Mouse (Mus musculus) midbrain, postnatal 0 days (tissue): ENCODE results near the gene Trnt1. TPM values are rescaled to one million over a fixed set of nuclear protein-coding genes. Genes with fewer than 3 reads are reported as not detected.

Experiments used
- ATAC-seq: fragments of 200-750 bp; cut with Nextera tagmentation; 2 replicates; pipeline ENCODE4 v1.8.0; 2017; ENCODE audit warnings: moderate number of reproducible peaks, mild to moderate bottlenecking, moderate TSS enrichment, moderate library complexity; ENCODE audit not compliant: low FRiP score
- DNase-seq: peaks from one replicate; pipeline ENCODE4 v3.0.0-alpha.2; 2015; ENCODE audit warnings: low spot score
- H3K27ac ChIP-seq: fragments of 300-500 bp; sonication (generic); 2 replicates; pipeline ENCODE4 v1.5.1; 2014; ENCODE audit warnings: low read depth, mild to moderate bottlenecking, low read length, mixed read lengths
- H3K27me3 ChIP-seq: fragments of 300-500 bp; sonication (generic); 2 replicates; pipeline ENCODE4 v1.6.1; 2014; ENCODE audit warnings: low read length, control low read depth, mixed read lengths; ENCODE audit not compliant: insufficient read depth
- H3K36me3 ChIP-seq: fragments of 300-500 bp; sonication (generic); 2 replicates; pipeline ENCODE4 v1.6.1; 2014; ENCODE audit warnings: low read length, control low read depth, mixed read lengths; ENCODE audit not compliant: insufficient read depth
- H3K4me1 ChIP-seq: fragments of 300-500 bp; sonication (generic); 2 replicates; pipeline ENCODE4 v1.6.1; 2014; ENCODE audit warnings: mild to moderate bottlenecking, control low read depth, antibody characterized with exemption, low read length, mixed read lengths; ENCODE audit not compliant: insufficient read depth
- H3K4me2 ChIP-seq: fragments of 300-500 bp; sonication (generic); 2 replicates; pipeline ENCODE4 v1.6.1; 2014; ENCODE audit warnings: low read depth, mild to moderate bottlenecking, low read length, mixed read lengths; ENCODE audit not compliant: poor library complexity, severe bottlenecking
- H3K4me3 ChIP-seq: fragments of 300-500 bp; sonication (generic); 2 replicates; pipeline ENCODE4 v1.5.1; 2014; ENCODE audit warnings: low read depth, mild to moderate bottlenecking, low read length, moderate library complexity
- H3K9ac ChIP-seq: fragments of 300-500 bp; sonication (generic); replicated peaks from 2 replicates; pipeline ENCODE4 v1.6.1; 2014; ENCODE audit warnings: mild to moderate bottlenecking, low read length, moderate library complexity, mixed read lengths; ENCODE audit not compliant: poor library complexity, severe bottlenecking
- H3K9me3 ChIP-seq: fragments of 300-500 bp; sonication (generic); 2 replicates; pipeline ENCODE4 v1.6.1; 2016; ENCODE audit warnings: low read length, control low read depth
- CTCF ChIP-seq: IDR thresholded peaks from 2 replicates; pipeline ENCODE4 v1.5.1; 2016; ENCODE audit warnings: antibody characterized with exemption, mild to moderate bottlenecking
- WGBS: fragments of 180-500 bp; shearing (Covaris S2); extraction: QIAGEN DNeasy Blood & Tissue Kit; methylation state at CpG from one replicate; pipeline ENCODE4 v1.1.7; 2014; 5-methylcytosine and 5-hydroxymethylcytosine counted together
- polyA plus RNA-seq: library from polyadenylated mRNA; unstranded; fragments of >200 nt; fragmentation: Nextera tagmentation; extraction: Ambion mirVana; gene quantifications from 2 replicates; pipeline ENCODE4 v1.2.1, GENCODE M21; 2015
- total RNA-seq: library from RNA; depleted of rRNA; stranded (reverse); fragments of >200 nt; gene quantifications from 2 replicates; pipeline ENCODE4 v1.2.3, GENCODE M21; 2014

Trnt1 gene
- total and polyA plus RNA-seq, 2 experiments from 2014 or later, result 20.8 to 54.8 TPM

- Histone ChIP-seq H3K9me3 (no peaks in the 10 kb centered on the region), H3K4me3 (no peak overlapping the region), H3K4me2 (no peak overlapping the region), H3K27ac (no peak overlapping the region), H3K36me3 (peaks cover 25% of the 10 kb centered on the region), H3K27me3 (no peaks in the 10 kb centered on the region), H3K4me1 (no peaks in the 10 kb centered on the region), H3K9ac (no peak overlapping the region)
- WGBS, result 95% methylated on average over 7 of the region's 7 CpGs
- TF ChIP-seq CTCF, result no peak
- ATAC-seq, result no peak
- DNase-seq, result no peak
These were observed 24.2 kb downstream of the Trnt1 start for GRCm38 (mm10) chr6:106793088-106793487.

- Histone ChIP-seq H3K27me3 (no peaks in the 10 kb centered on the region), H3K9me3 (no peaks in the 10 kb centered on the region), H3K36me3 (peaks cover 21% of the 10 kb centered on the region), H3K4me2 (no peak overlapping the region), H3K4me3 (no peak overlapping the region), H3K27ac (no peak overlapping the region), H3K4me1 (no peaks in the 10 kb centered on the region), H3K9ac (no peak overlapping the region)
- no peak for TF ChIP-seq CTCF
- 96% methylated on average over 10 of the region's 10 CpGs for WGBS
- no peak for DNase-seq
- ATAC-seq, result no peak
These were observed 24.7 kb downstream of the Trnt1 start for GRCm38 (mm10) chr6:106793621-106794020.

GRCm38 (mm10) chr6:106794094-106794814 lies 25.3 kb downstream of the Trnt1 start:
- no peak for ATAC-seq
- H3K36me3 ChIP-seq, result peaks cover 21% of the 10 kb centered on the region
- 92% methylated on average over 13 of the region's 13 CpGs for WGBS
- H3K27me3 ChIP-seq, result no peaks in the 10 kb centered on the region
- H3K4me3 ChIP-seq, result no peak overlapping the region
- H3K4me1 ChIP-seq, result no peaks in the 10 kb centered on the region
- no peak for DNase-seq
- no peak for TF ChIP-seq CTCF
- no peak overlapping the region for H3K4me2 ChIP-seq
- H3K9me3 ChIP-seq, result no peaks in the 10 kb centered on the region
- H3K27ac ChIP-seq, result no peak overlapping the region
- no peak overlapping the region for H3K9ac ChIP-seq

DNA sequence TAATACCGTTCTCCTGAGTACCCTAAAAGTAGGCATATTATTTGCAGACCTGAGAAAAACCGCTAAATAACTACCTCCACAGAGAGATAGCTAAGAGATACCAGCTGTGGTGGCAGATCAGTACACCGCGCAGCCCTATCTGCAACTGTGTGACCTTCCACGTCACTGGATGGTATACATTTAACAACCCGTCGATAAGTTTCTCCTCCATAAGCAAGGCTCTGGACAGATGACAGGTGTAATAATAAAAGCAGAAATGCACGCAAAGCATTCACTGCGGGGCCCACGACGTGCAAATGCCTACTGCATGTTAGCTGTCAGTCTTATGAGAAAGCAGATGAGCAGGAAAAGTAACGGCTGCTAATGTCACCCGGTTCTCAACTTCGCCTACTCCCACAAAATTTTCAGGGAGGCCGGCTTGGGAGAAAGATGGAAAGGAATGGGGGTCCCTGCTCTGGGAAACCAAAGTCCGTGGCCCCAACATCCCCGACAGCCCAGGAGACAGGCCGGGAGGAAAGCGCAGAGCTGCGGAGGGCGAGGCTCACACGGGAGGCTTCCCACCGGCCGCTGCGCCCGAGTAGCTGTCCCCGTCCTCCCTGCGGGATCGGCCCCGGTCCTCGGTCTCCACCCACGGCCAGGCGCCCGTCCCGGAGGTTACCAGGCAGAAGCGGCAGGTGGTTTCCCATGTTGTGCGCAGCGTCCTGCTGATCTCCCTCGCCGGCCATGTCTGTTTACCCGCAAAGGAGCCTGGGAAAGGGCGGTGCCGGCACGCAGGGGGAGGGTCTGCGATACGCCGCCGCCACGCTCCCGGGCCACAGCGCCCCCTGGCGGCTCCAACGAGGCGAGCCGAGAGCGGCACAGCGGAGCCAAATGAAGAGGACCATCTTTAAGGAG lies 30.7 kb downstream of the Trnt1 start, which contains the start of gene Crbn:
Gene Crbn, minus strand, starts transcription at position 745 of the 894 bp plus-strand sequence.
- Histone ChIP-seq H3K9me3 (no peaks in the 10 kb centered on the region), H3K4me2 (peak within 1 kb of the TSS; percentile 87), H3K36me3 (peaks cover 5% of the 10 kb centered on the region; the same call in 1 of the 2 replicates), H3K27ac (peak within 1 kb of the TSS; percentile 51; the same call in 1 of the 2 replicates), H3K4me1 (no peaks in the 10 kb centered on the region), H3K9ac (peak within 1 kb of the TSS; percentile 66), H3K27me3 (no peaks in the 10 kb centered on the region), H3K4me3 (peak within 1 kb of the TSS; percentile 65)
- 2% methylated on average over 57 of the region's 57 CpGs for WGBS
- TF ChIP-seq CTCF, result peak; percentile 99
- peak; percentile 96 for ATAC-seq
- peak; percentile 87 for DNase-seq

DNA sequence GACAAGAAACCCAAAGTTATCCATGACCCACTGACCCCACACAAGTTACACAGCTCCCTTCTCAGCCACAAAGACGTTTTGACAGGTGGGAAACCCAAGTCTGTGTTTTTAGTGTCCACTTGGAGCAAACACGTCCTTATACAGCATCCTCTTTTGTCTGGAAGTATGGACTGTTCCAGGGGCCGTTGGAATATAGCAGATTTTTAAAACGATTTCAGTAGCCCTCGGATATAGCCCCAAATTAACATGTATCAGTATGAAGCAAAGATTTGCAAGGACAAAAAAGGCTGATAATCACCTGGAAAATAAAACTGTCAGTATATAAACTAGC lies 31.3 kb downstream of the Trnt1 start:
- no peak overlapping the region; the same call in 1 of the 2 replicates for H3K27ac ChIP-seq
- H3K9me3 ChIP-seq, result no peaks in the 10 kb centered on the region
- no peaks in the 10 kb centered on the region for H3K27me3 ChIP-seq
- H3K4me2 ChIP-seq, result peak overlapping the region; percentile 87
- TF ChIP-seq CTCF, result no peak
- H3K4me3 ChIP-seq, result peak overlapping the region; percentile 65
- no peaks in the 10 kb centered on the region for H3K36me3 ChIP-seq
- WGBS, result 54% methylated on average over 5 of the region's 5 CpGs
- H3K9ac ChIP-seq, result peak overlapping the region; percentile 66; the same call in 1 of the 2 replicates
- DNase-seq (no peak), ATAC-seq (peak; percentile 31)
- H3K4me1 ChIP-seq, result no peaks in the 10 kb centered on the region

DNA sequence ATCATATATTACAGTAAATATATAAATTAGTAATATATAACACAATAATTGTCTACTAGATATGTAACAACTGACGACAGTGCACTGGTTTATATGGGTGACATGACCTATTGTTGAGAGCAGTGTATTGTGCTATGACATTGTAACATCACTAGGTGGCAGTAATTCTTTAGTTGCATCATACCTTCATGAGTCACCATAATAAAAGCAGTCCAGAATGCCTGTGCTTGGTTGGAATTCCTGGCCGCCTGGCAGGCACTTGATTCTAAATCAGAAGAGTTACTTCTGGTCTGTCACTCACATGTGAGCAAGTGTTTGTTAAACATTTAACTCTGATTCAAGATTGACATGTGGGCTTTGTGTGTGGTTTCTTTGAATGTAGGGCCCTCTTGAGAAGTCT lies 36.0 kb downstream of the Trnt1 start:
- DNase-seq (peak; percentile 81), ATAC-seq (peak; percentile 70; the same call in 1 of the 2 replicates)
- Histone ChIP-seq H3K4me3 (no peak overlapping the region), H3K27ac (no peak overlapping the region), H3K27me3 (no peaks in the 10 kb centered on the region), H3K4me2 (no peak overlapping the region), H3K4me1 (no peaks in the 10 kb centered on the region), H3K36me3 (no peaks in the 10 kb centered on the region), H3K9me3 (no peaks in the 10 kb centered on the region), H3K9ac (no peak overlapping the region)
- peak; percentile 80 for TF ChIP-seq CTCF
- WGBS, result 28% methylated on average over 2 of the region's 2 CpGs
